Mouse (Mus musculus) lung, postnatal 0 days (tissue): ENCODE measurements around the gene Zfp652. TPM values are rescaled to one million over a fixed set of nuclear protein-coding genes. Genes with fewer than 3 reads are reported as not detected.
"Not testable (repeated sequence)": the region's sequence is repeated elsewhere in the genome, so short reads cannot be mapped to it uniquely, and the experiment has no call there.

Experiments used
- ATAC-seq: fragments of 200-750 bp; cut with Nextera tagmentation; 2 replicates; pipeline ENCODE4 v1.8.0; 2017; ENCODE audit warnings: moderate library complexity
- DNase-seq: peaks from one replicate; pipeline ENCODE4 v3.0.0-alpha.2; 2016; ENCODE audit warnings: low spot score
- H3K27ac ChIP-seq: fragments of 300-500 bp; sonication (generic); 2 replicates; pipeline ENCODE4 v1.5.1; 2014; ENCODE audit warnings: antibody characterized with exemption, mild to moderate bottlenecking, low read length, mixed read lengths
- H3K27me3 ChIP-seq: fragments of 300-500 bp; sonication (generic); replicated peaks from 2 replicates; pipeline ENCODE4 v1.6.1; 2014; ENCODE audit warnings: low read length, mixed read lengths; ENCODE audit not compliant: insufficient read depth
- H3K36me3 ChIP-seq: fragments of 300-500 bp; sonication (generic); 2 replicates; pipeline ENCODE4 v1.6.1; 2014; ENCODE audit warnings: low read length, mixed read lengths; ENCODE audit not compliant: insufficient read depth
- H3K4me1 ChIP-seq: fragments of 300-500 bp; sonication (generic); 2 replicates; pipeline ENCODE4 v1.6.1; 2014; ENCODE audit warnings: antibody characterized with exemption, low read depth, low read length, mixed read lengths; ENCODE audit not compliant: insufficient read depth
- H3K4me2 ChIP-seq: fragments of 300-500 bp; sonication (generic); replicated peaks from 2 replicates; pipeline ENCODE4 v1.6.1; 2014; ENCODE audit warnings: low read depth, mild to moderate bottlenecking, low read length, moderate library complexity, mixed read lengths
- H3K4me3 ChIP-seq: fragments of 300-500 bp; sonication (generic); 2 replicates; pipeline ENCODE4 v1.5.1; 2014; ENCODE audit warnings: low read depth, low read length
- H3K9ac ChIP-seq: fragments of 300-500 bp; sonication (generic); replicated peaks from 2 replicates; pipeline ENCODE4 v1.6.1; 2014; ENCODE audit warnings: low read depth, mild to moderate bottlenecking
- H3K9me3 ChIP-seq: fragments of 300-500 bp; sonication (generic); 2 replicates; pipeline ENCODE4 v1.6.1; 2016; ENCODE audit warnings: low read length, mixed read lengths
- CTCF ChIP-seq: IDR thresholded peaks from 2 replicates; pipeline ENCODE4 v1.5.1; 2016; ENCODE audit warnings: antibody characterized with exemption, mild to moderate bottlenecking
- EP300 ChIP-seq: IDR thresholded peaks from 2 replicates; pipeline ENCODE4 v1.6.1; 2016; ENCODE audit warnings: antibody characterized with exemption, mild to moderate bottlenecking, control low read depth
- WGBS: fragments of 180-500 bp; shearing (Covaris S2); extraction: QIAGEN DNeasy Blood & Tissue Kit; methylation state at CpG from one replicate; pipeline ENCODE4 v1.1.7; 2014; 5-methylcytosine and 5-hydroxymethylcytosine counted together
- polyA plus RNA-seq: library from polyadenylated mRNA; unstranded; fragments of >200 nt; fragmentation: Nextera tagmentation; extraction: Ambion mirVana; gene quantifications from 2 replicates; pipeline ENCODE4 v1.2.1, GENCODE M21; 2015

Gene Zfp652
- 18.5 and 19.6 TPM in 2 replicates for polyA plus RNA-seq

- H3K4me1 ChIP-seq, result peaks cover 12% of the 10 kb centered on the region; the same call in 1 of the 2 replicates
- peak; percentile 96 for DNase-seq
- H3K27me3 ChIP-seq, result no peaks in the 10 kb centered on the region
- no peaks in the 10 kb centered on the region for H3K9me3 ChIP-seq
- TF ChIP-seq CTCF (no peak), EP300 (no peak)
- H3K9ac ChIP-seq, result peak within 1 kb of the TSS; percentile 89
- H3K4me3 ChIP-seq, result peak within 1 kb of the TSS; percentile 84
- ATAC-seq, result peak; percentile 90
- peak within 1 kb of the TSS; percentile 98 for H3K27ac ChIP-seq
- no peaks in the 10 kb centered on the region for H3K36me3 ChIP-seq
- WGBS, result 0% methylated on average over 18 of the region's 103 CpGs
- peak within 1 kb of the TSS; percentile 91 for H3K4me2 ChIP-seq
Observed at GRCm38 (mm10) chr11:95712563-95713224, at the start of gene Zfp652. TSS of gene Zfp652 (plus strand) at chr11:95712673.

GRCm38 (mm10) chr11:95666529-95667149, 45.8 kb upstream of the Zfp652 start, which contains the start of gene Phb:
TSS of gene Phb (plus strand) at chr11:95666957.
- H3K4me3 ChIP-seq, result peak within 1 kb of the TSS; percentile 56
- peak; percentile 79 for TF ChIP-seq EP300
- TF ChIP-seq CTCF, result peak; percentile 43

GRCm38 (mm10) chr11:95667177-95667576, 45.3 kb upstream of the Zfp652 start:
- Histone ChIP-seq H3K4me1 (no peaks in the 10 kb centered on the region), H3K9me3 (no peaks in the 10 kb centered on the region), H3K4me3 (peak overlapping the region; percentile 56), H3K9ac (peak overlapping the region; percentile 51), H3K4me2 (peak overlapping the region; percentile 70), H3K27me3 (no peaks in the 10 kb centered on the region), H3K27ac (peak overlapping the region; percentile 43), H3K36me3 (peaks cover 12% of the 10 kb centered on the region)
- ATAC-seq (peak; percentile 19), DNase-seq (no peak)
- WGBS, result 3% methylated on average over 11 of the region's 11 CpGs
- TF ChIP-seq CTCF (no peak), EP300 (no peak)

More at GRCm38 (mm10) chr11:95666529-95667149, 45.8 kb upstream of the Zfp652 start, which contains the start of gene Phb:
- Histone ChIP-seq H3K4me1 (no peaks in the 10 kb centered on the region), H3K4me2 (peak within 1 kb of the TSS; percentile 70), H3K36me3 (peaks cover 12% of the 10 kb centered on the region), H3K9me3 (no peaks in the 10 kb centered on the region), H3K27me3 (no peaks in the 10 kb centered on the region), H3K27ac (peak within 1 kb of the TSS; percentile 43), H3K9ac (peak within 1 kb of the TSS; percentile 51)
- DNase-seq (peak; percentile 100), ATAC-seq (peak; percentile 98)
- 2% methylated on average over 25 of the region's 25 CpGs for WGBS

GRCm38 (mm10) chr11:95668086-95668485, 44.4 kb upstream of the Zfp652 start:
- not testable (repeated sequence) for H3K4me1 ChIP-seq, H3K4me3 ChIP-seq, H3K9ac ChIP-seq, ATAC-seq, H3K27me3 ChIP-seq, H3K27ac ChIP-seq, H3K9me3 ChIP-seq, DNase-seq
- TF ChIP-seq CTCF, result peak; percentile 32
- Histone ChIP-seq H3K36me3 (peaks cover 12% of the 10 kb centered on the region), H3K4me2 (peak overlapping the region; percentile 70; the same call in 1 of the 2 replicates)
- 86% methylated on average over 7 of the region's 7 CpGs for WGBS

GRCm38 (mm10) chr11:95675498-95675897, 37.0 kb upstream of the Zfp652 start:
- Histone ChIP-seq H3K4me2 (no peak overlapping the region), H3K36me3 (peaks cover 18% of the 10 kb centered on the region; the same call in 1 of the 2 replicates), H3K27ac (no peak overlapping the region), H3K9ac (no peak overlapping the region), H3K9me3 (no peaks in the 10 kb centered on the region), H3K27me3 (no peaks in the 10 kb centered on the region), H3K4me3 (no peak overlapping the region), H3K4me1 (no peaks in the 10 kb centered on the region)
- TF ChIP-seq EP300 (no peak), CTCF (no peak)
- no peak for DNase-seq
- 84% methylated on average over 14 of the region's 14 CpGs for WGBS
- no peak for ATAC-seq

GRCm38 (mm10) chr11:95676307-95676706, 36.2 kb upstream of the Zfp652 start:
- DNase-seq, result no peak
- TF ChIP-seq CTCF, result peak; percentile 25; the same call in 1 of the 2 replicates
- no peak for TF ChIP-seq EP300

More at GRCm38 (mm10) chr11:95676307-95676706, 36.2 kb upstream of the Zfp652 start:
- ATAC-seq, result no peak
- H3K36me3 ChIP-seq, result peaks cover 17% of the 10 kb centered on the region; the same call in 1 of the 2 replicates
- H3K9me3 ChIP-seq, result no peaks in the 10 kb centered on the region
- no peak overlapping the region for H3K4me2 ChIP-seq
- no peak overlapping the region for H3K27ac ChIP-seq
- no peak overlapping the region for H3K4me3 ChIP-seq
- no peaks in the 10 kb centered on the region for H3K4me1 ChIP-seq
- WGBS, result 20% methylated on average over 6 of the region's 6 CpGs
- no peak overlapping the region for H3K9ac ChIP-seq
- H3K27me3 ChIP-seq, result no peaks in the 10 kb centered on the region
